8 mouse cellular contexts compared by ENCODE assay signal in the genomic region with DNA sequence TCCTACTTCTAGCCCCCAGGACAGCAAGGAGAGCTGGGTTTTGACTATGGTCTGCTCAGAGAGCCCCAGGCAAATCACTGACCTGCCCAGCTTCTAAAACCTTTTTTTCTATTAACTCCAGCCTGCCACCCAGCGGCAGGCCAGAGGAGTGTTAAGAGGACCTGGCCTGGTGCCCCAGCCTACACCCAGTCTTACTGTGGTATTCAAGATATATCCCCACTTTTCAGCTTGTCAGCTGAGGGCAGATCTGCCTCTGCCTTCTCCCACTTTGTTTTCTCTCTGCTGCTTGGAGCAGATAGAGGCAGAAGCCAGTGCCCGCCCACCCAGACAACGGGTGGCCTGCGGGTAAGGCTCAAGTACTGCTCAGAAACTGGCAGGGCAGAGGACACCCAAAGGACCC. TPM values are rescaled to one million over a fixed set of nuclear protein-coding genes. Genes with fewer than 3 reads are reported as not detected.
DNase-seq lines count a peak whose midpoint lies in the region; ATAC-seq and TF ChIP-seq lines count a peak whose summit lies in the region.

No protein-coding gene starts in this region.

- peak; percentile 88 for TF ChIP-seq CTCF in layer of hippocampus, adult 2 months (conservative IDR thresholded peaks at IDR 0.05)
- TF ChIP-seq CTCF in lung, embryonic 14.5 days (IDR thresholded peaks at IDR 0.05; ENCODE audit: low read depth): peak; percentile 65

- H3K4me2 ChIP-seq in embryonic facial prominence, embryonic 14.5 days (ENCODE audit: low read depth, low read length): no peak overlapping the region
- no peak overlapping the region for H3K4me2 ChIP-seq in heart, embryonic 15.5 days
- no peak overlapping the region for H3K4me2 ChIP-seq in lung, embryonic 14.5 days

- no peak overlapping the region for H3K4me3 ChIP-seq in heart, embryonic 10.5 days
- no peak overlapping the region for H3K4me3 ChIP-seq in embryonic facial prominence, embryonic 14.5 days (ENCODE audit: low read depth, low read length)
- H3K4me3 ChIP-seq in heart, embryonic 15.5 days: no peak overlapping the region
- no peak overlapping the region for H3K4me3 ChIP-seq in layer of hippocampus, adult 2 months
- no peak overlapping the region for H3K4me3 ChIP-seq in lung, embryonic 14.5 days (ENCODE audit: low read depth, low read length)

- ATAC-seq in embryonic facial prominence, embryonic 14.5 days (ENCODE audit: low read depth): peak; percentile 57
- ATAC-seq in heart, embryonic 15.5 days (replicated peaks; ENCODE audit: insufficient number of reproducible peaks, insufficient read depth, low FRiP score, low read depth): 0 out of 2 replicates have a peak, but pooled peaks have one; percentile 28
- peak; percentile 47 for ATAC-seq in lung, embryonic 14.5 days (ENCODE audit: insufficient read depth)

- no peak overlapping the region for H3K27ac ChIP-seq in heart, embryonic 10.5 days
- H3K27ac ChIP-seq in embryonic facial prominence, embryonic 14.5 days (replicated peaks; ENCODE audit: low read depth, low read length): no peak overlapping the region
- H3K27ac ChIP-seq in heart, embryonic 15.5 days: no peak overlapping the region; the same call in 1 of the 2 replicates
- no peak overlapping the region for H3K27ac ChIP-seq in layer of hippocampus, adult 2 months
- H3K27ac ChIP-seq in lung, embryonic 14.5 days (ENCODE audit: low read depth): no peak overlapping the region

- no peak overlapping the region for H3K9ac ChIP-seq in embryonic facial prominence, embryonic 14.5 days (ENCODE audit: low read depth, low read length)
- no peak overlapping the region for H3K9ac ChIP-seq in heart, embryonic 15.5 days
- H3K9ac ChIP-seq in lung, embryonic 14.5 days: no peak overlapping the region

- WGBS in heart, embryonic 10.5 days: 52% methylated on average over 4 of the region's 4 CpGs
- WGBS in embryonic facial prominence, embryonic 14.5 days: 59% methylated on average over 4 of the region's 4 CpGs
- 51% methylated on average over 4 of the region's 4 CpGs for WGBS in heart, embryonic 15.5 days
- WGBS in lung, embryonic 14.5 days: 53% methylated on average over 4 of the region's 4 CpGs

- peaks cover 45% of the 10 kb centered on the region for H3K36me3 ChIP-seq in heart, embryonic 10.5 days
- H3K36me3 ChIP-seq in embryonic facial prominence, embryonic 14.5 days (ENCODE audit: control insufficient read depth, insufficient read depth, low read length): peaks cover 29% of the 10 kb centered on the region
- peaks cover 21% of the 10 kb centered on the region for H3K36me3 ChIP-seq in heart, embryonic 15.5 days
- H3K36me3 ChIP-seq in lung, embryonic 14.5 days (ENCODE audit: insufficient read depth): peaks cover 36% of the 10 kb centered on the region

- H3K9me3 ChIP-seq in heart, embryonic 10.5 days: no peaks in the 10 kb centered on the region
- H3K9me3 ChIP-seq in embryonic facial prominence, embryonic 14.5 days (ENCODE audit: control insufficient read depth, low read length): no peaks in the 10 kb centered on the region
- no peaks in the 10 kb centered on the region for H3K9me3 ChIP-seq in heart, embryonic 15.5 days (replicated peaks)
- no peaks in the 10 kb centered on the region for H3K9me3 ChIP-seq in lung, embryonic 14.5 days (ENCODE audit: low read depth, low read length)

- peaks cover 24% of the 10 kb centered on the region for H3K4me1 ChIP-seq in heart, embryonic 10.5 days
- H3K4me1 ChIP-seq in embryonic facial prominence, embryonic 14.5 days (ENCODE audit: control insufficient read depth, insufficient read depth, low read length): no peaks in the 10 kb centered on the region
- peaks cover 4% of the 10 kb centered on the region; the same call in 1 of the 2 replicates for H3K4me1 ChIP-seq in heart, embryonic 15.5 days (replicated peaks)
- H3K4me1 ChIP-seq in lung, embryonic 14.5 days (ENCODE audit: insufficient read depth): no peaks in the 10 kb centered on the region

- peak; percentile 97 for DNase-seq in heart, adult 11 months
- DNase-seq in heart, embryonic 10.5 days (ENCODE audit: low spot score): no peak
- peak; percentile 79 for DNase-seq in adrenal gland, postnatal 14 days
- peak; percentile 51 for DNase-seq in embryonic facial prominence, embryonic 14.5 days (ENCODE audit: low spot score)
- DNase-seq in layer of hippocampus, adult 2 months (ENCODE audit: low spot score in 2 of 2): peak; percentile 20 to 60
- DNase-seq in lung, embryonic 14.5 days: peak; percentile 77
- DNase-seq in skeletal muscle tissue, adult 2 months (ENCODE audit: low read depth, low spot score): peak; percentile 52

- no peaks in the 10 kb centered on the region for H3K27me3 ChIP-seq in heart, embryonic 10.5 days (ENCODE audit: insufficient read depth, poor library complexity, severe bottlenecking)
- no peaks in the 10 kb centered on the region for H3K27me3 ChIP-seq in embryonic facial prominence, embryonic 14.5 days (replicated peaks; ENCODE audit: control insufficient read depth, insufficient read depth, low read length)
- H3K27me3 ChIP-seq in heart, embryonic 15.5 days: no peaks in the 10 kb centered on the region
- H3K27me3 ChIP-seq in lung, embryonic 14.5 days (ENCODE audit: insufficient read depth, low read length): no peaks in the 10 kb centered on the region

RNA-seq across cellular contexts. Expression of gene Arfgap3, which starts 25.1 kb away (rescaled TPM):
- polyA plus RNA-seq in heart, embryonic 10.5 days (2016; fragmentation: Nextera tagmentation; extraction: Ambion mirVana): 25.8 and 27.5 TPM in 2 replicates
- total RNA-seq in adrenal gland, postnatal 14 days (2021): 19.9 and 25.2 TPM in 2 replicates
- 57.0 and 63.3 TPM in 2 replicates for polyA plus RNA-seq in embryonic facial prominence, embryonic 14.5 days (2014; fragmentation: Nextera tagmentation; extraction: Ambion mirVana)
- 37.7 and 40.1 TPM in 2 replicates for polyA plus RNA-seq in heart, embryonic 15.5 days (2015; fragmentation: Nextera tagmentation; extraction: Ambion mirVana)
- total RNA-seq in layer of hippocampus, adult 2 months (2021): 10 to 100 TPM; 17.3 to 17.5 TPM
- polyA plus RNA-seq in lung, embryonic 14.5 days (2014; fragmentation: Nextera tagmentation; extraction: Ambion mirVana): 37.7 and 41.3 TPM in 2 replicates
